Mouse (Mus musculus) frontal cortex, postnatal 36 days (tissue): ENCODE measurements around the gene Fmc1.

Experiments
- DNase-seq, 2 experiments: peaks; one replicate each; pipeline ENCODE4 v3.0.0; 2022; ENCODE audit warnings: low spot score in 2 of 2

The Fmc1 gene

GRCm38 (mm10) chr6:38551989-38552635 lies 18.8 kb downstream of the Fmc1 start:
- peak; percentile 96 for DNase-seq

- no peak for DNase-seq
Observed at GRCm38 (mm10) chr6:38552636-38553000, 19.3 kb downstream of the Fmc1 start.

GRCm38 (mm10) chr6:38576096-38576495 lies 42.8 kb downstream of the Fmc1 start:
- DNase-seq: no peak

GRCm38 (mm10) chr6:38580112-38580857 lies 47.0 kb downstream of the Fmc1 start:
- peak; percentile 3 to 20 for DNase-seq

GRCm38 (mm10) chr6:38581711-38582110 lies 48.4 kb downstream of the Fmc1 start:
- no peak for DNase-seq
